Comparison of ENCODE assay signal across 8 mouse cellular contexts in genomic region chr5:105519976-105520300, GRCm38 (mm10). TPM values are rescaled to one million over a fixed set of nuclear protein-coding genes. Genes with fewer than 3 reads are reported as not detected.
DNase-seq lines count a peak whose midpoint lies in the region; ATAC-seq and TF ChIP-seq lines count a peak whose summit lies in the region.

No protein-coding gene starts in this region.

- peak overlapping the region; percentile 98 for H3K27ac ChIP-seq in heart, embryonic 10.5 days
- no peak overlapping the region for H3K27ac ChIP-seq in forebrain, embryonic 11.5 days (ENCODE audit: low read depth, low read length)
- H3K27ac ChIP-seq in liver, embryonic 11.5 days (ENCODE audit: low read depth, low read length), result peak overlapping the region; percentile 92

- ATAC-seq in forebrain, embryonic 11.5 days (replicated peaks; ENCODE audit: low FRiP score), result 0 out of 2 replicates have a peak, but pooled peaks have one; percentile 4
- ATAC-seq in liver, embryonic 11.5 days (replicated peaks; ENCODE audit: low FRiP score), result no peak

- peaks cover 68% of the 10 kb centered on the region for H3K4me1 ChIP-seq in heart, embryonic 10.5 days
- peaks cover 2% of the 10 kb centered on the region; the same call in 1 of the 2 replicates for H3K4me1 ChIP-seq in forebrain, embryonic 11.5 days (replicated peaks; ENCODE audit: control insufficient read depth, insufficient read depth, low read length)
- peaks cover 35% of the 10 kb centered on the region for H3K4me1 ChIP-seq in liver, embryonic 11.5 days (replicated peaks; ENCODE audit: control insufficient read depth, insufficient read depth, low read length)

- H3K27me3 ChIP-seq in heart, embryonic 10.5 days (ENCODE audit: insufficient read depth, poor library complexity, severe bottlenecking), result no peaks in the 10 kb centered on the region
- no peaks in the 10 kb centered on the region for H3K27me3 ChIP-seq in C2C12 (ENCODE audit: control insufficient read depth, insufficient read depth, insufficient read length)
- 0 out of 2 replicates have a peak, but pooled peaks cover 2% of the 10 kb centered on the region for H3K27me3 ChIP-seq in forebrain, embryonic 11.5 days (ENCODE audit: control insufficient read depth, insufficient read depth, low read length)
- no peaks in the 10 kb centered on the region for H3K27me3 ChIP-seq in liver, embryonic 11.5 days (replicated peaks; ENCODE audit: control insufficient read depth, insufficient read depth, low read length)

- WGBS in heart, embryonic 10.5 days, result 2% methylated on average over 5 of the region's 5 CpGs
- WGBS in forebrain, embryonic 11.5 days, result 3% methylated on average over 5 of the region's 5 CpGs
- WGBS in liver, embryonic 11.5 days, result 9% methylated on average over 5 of the region's 5 CpGs

- H3K36me3 ChIP-seq in heart, embryonic 10.5 days, result peaks cover 10% of the 10 kb centered on the region; the same call in 1 of the 2 replicates
- peaks cover 7% of the 10 kb centered on the region for H3K36me3 ChIP-seq in C2C12 (ENCODE audit: control insufficient read depth, insufficient read depth)
- no peaks in the 10 kb centered on the region; the same call in 1 of the 2 replicates for H3K36me3 ChIP-seq in forebrain, embryonic 11.5 days (ENCODE audit: control insufficient read depth, insufficient read depth, low read length)
- peaks cover 6% of the 10 kb centered on the region; the same call in 1 of the 2 replicates for H3K36me3 ChIP-seq in liver, embryonic 11.5 days (ENCODE audit: control insufficient read depth, insufficient read depth, low read length)

- TF ChIP-seq CTCF in C2C12 (IDR thresholded peaks at IDR 0.05; ENCODE audit: control insufficient read depth, insufficient read depth, insufficient read length), result no peak

- no peak for DNase-seq in heart, embryonic 10.5 days (ENCODE audit: low spot score)
- no peak for DNase-seq in heart, postnatal 4 days
- no peak for DNase-seq in forebrain, embryonic 11.5 days (ENCODE audit: low spot score)
- no peak for DNase-seq in liver, embryonic 11.5 days (ENCODE audit: low spot score)
- DNase-seq in gastrocnemius, adult 8-10 months (ENCODE audit: low spot score in 2 of 2), result no peak
- DNase-seq in testis, postnatal 10 days (ENCODE audit: low spot score), result no peak
- DNase-seq in cerebellum, postnatal 4 days (ENCODE audit: low spot score in 2 of 2), result no peak

- peak overlapping the region; percentile 88 for H3ac ChIP-seq in C2C12 (ENCODE audit: control insufficient read depth, insufficient read length, low read depth)

- H3K79me3 ChIP-seq in C2C12 (ENCODE audit: low read depth), result peaks cover 7% of the 10 kb centered on the region

- no peaks in the 10 kb centered on the region for H3K9me3 ChIP-seq in heart, embryonic 10.5 days
- H3K9me3 ChIP-seq in forebrain, embryonic 11.5 days (ENCODE audit: control insufficient read depth, low read length), result no peaks in the 10 kb centered on the region
- no peaks in the 10 kb centered on the region for H3K9me3 ChIP-seq in liver, embryonic 11.5 days (ENCODE audit: control insufficient read depth, low read length)

- peaks cover 31% of the 10 kb centered on the region for H3K79me2 ChIP-seq in C2C12 (ENCODE audit: control insufficient read depth, insufficient read depth)

- H3K4me2 ChIP-seq in forebrain, embryonic 11.5 days (ENCODE audit: low read depth, low read length, severe bottlenecking), result peak overlapping the region; percentile 94
- H3K4me2 ChIP-seq in liver, embryonic 11.5 days, result peak overlapping the region; percentile 87

- peak overlapping the region; percentile 85 for H3K9ac ChIP-seq in forebrain, embryonic 11.5 days (ENCODE audit: low read length)
- H3K9ac ChIP-seq in liver, embryonic 11.5 days (ENCODE audit: low read depth, low read length), result peak overlapping the region; percentile 89

- peak overlapping the region; percentile 93 for H3K4me3 ChIP-seq in heart, embryonic 10.5 days
- H3K4me3 ChIP-seq in C2C12 (ENCODE audit: insufficient read depth, poor library complexity, severe bottlenecking), result peak overlapping the region; percentile 75
- H3K4me3 ChIP-seq in forebrain, embryonic 11.5 days (ENCODE audit: low read depth, low read length), result peak overlapping the region; percentile 69
- peak overlapping the region; percentile 88 for H3K4me3 ChIP-seq in liver, embryonic 11.5 days (ENCODE audit: low read depth, low read length)

TF ChIP-seq in C2C12, 6 proteins besides CTCF, POLR2A, EP300 and RAD21:
- TF ChIP-seq MYOG (IDR thresholded peaks at IDR 0.05; ENCODE audit: control insufficient read depth, extremely low read depth, insufficient read length), result no peak
- TF ChIP-seq MAX (IDR thresholded peaks at IDR 0.05), result no peak
- no peak for TF ChIP-seq FOSL1 (IDR thresholded peaks at IDR 0.05; ENCODE audit: insufficient read depth, low read length, poor library complexity, severe bottlenecking)
- TF ChIP-seq CEBPB (IDR thresholded peaks at IDR 0.05; ENCODE audit: low read depth), result no peak
- no peak for TF ChIP-seq MYOD1 (IDR thresholded peaks at IDR 0.05; ENCODE audit: control insufficient read depth, insufficient read length, low read depth)
TF ChIP-seq in C2C12: peak in this region for 0.

RNA-seq across cellular contexts. Expression of gene Lrrc8c, which starts 0.8 kb away (rescaled TPM):
- polyA plus RNA-seq in heart, embryonic 10.5 days (2016; fragmentation: Nextera tagmentation; extraction: Ambion mirVana), result 26.0 and 26.7 TPM in 2 replicates
- 10 to 100 TPM; 46.3 to 51.6 TPM for total RNA-seq in heart, postnatal 4 days (2021)
- 7.1 TPM for polyA plus RNA-seq in C2C12 (2012; fragmentation: generic; extraction: Trizol)
- polyA plus RNA-seq in forebrain, embryonic 11.5 days (2014; fragmentation: Nextera tagmentation; extraction: Ambion mirVana), result 10.1 and 14.9 TPM in 2 replicates
- polyA plus RNA-seq in liver, embryonic 11.5 days (2014; fragmentation: Nextera tagmentation; extraction: Ambion mirVana), result 30.4 and 33.8 TPM in 2 replicates
- 1 to 10 TPM; 4.7 to 8.1 (median 5.5) TPM for total RNA-seq in gastrocnemius, adult 8-10 months (2022)
